Mouse (Mus musculus): Measurements from ENCODE around the gene Klk11.

The Klk11 gene

DNA sequence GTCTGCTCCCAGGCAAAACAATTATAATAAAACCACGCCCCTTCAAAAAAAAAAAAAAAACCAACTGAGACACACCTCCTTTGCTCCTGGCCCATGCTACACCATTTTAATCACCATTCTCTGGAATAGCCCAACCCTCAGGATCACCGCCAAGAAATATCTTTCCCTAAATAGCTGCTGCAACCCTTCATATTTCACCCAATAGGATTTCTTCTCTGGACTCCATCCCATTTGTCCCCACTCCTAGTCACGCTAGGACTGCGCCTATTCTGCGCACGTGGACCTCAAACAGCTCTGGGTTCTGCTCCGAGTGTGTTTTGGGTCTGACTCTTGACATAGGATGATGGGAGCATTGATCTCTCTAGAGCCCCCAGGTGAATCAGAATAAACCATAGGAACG lies 22.0 kb downstream of the Klk11 start:
- no peak for DNase-seq (ENCODE audit: low read depth, low spot score)

DNA sequence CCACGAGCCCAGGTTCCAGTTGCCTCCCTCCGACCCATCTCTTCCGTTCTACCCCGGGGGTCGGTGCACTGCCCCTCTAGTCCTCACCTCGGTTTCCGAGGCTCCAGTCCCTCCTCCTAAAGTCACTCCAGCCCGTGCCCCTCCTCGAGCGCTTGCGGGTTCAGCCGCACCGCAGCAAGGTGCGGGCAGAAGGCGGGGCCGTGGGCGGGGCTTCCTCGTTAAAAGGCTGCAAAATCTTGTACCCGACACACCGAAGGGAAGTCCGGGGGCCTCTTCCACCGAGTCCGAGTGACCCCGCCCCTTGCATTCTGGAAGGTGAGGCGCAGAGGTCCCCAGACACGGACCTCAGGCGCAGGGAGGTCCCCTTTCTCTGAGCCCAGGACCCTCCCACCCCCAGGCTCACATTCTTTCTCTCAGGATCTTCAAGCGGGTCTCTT lies 22.9 kb downstream of the Klk11 start, which contains the start of gene Klk8:
Gene Klk8 (plus strand): TSS at position 245 of the 437 bp plus-strand sequence.
- DNase-seq (ENCODE audit: low read depth, low spot score) = peak; percentile 36

- DNase-seq (ENCODE audit: low read depth, low spot score) = peak; percentile 12
These were observed 23.5 kb downstream of the Klk11 start for GRCm38 (mm10) chr7:43797844-43798462.

DNA sequence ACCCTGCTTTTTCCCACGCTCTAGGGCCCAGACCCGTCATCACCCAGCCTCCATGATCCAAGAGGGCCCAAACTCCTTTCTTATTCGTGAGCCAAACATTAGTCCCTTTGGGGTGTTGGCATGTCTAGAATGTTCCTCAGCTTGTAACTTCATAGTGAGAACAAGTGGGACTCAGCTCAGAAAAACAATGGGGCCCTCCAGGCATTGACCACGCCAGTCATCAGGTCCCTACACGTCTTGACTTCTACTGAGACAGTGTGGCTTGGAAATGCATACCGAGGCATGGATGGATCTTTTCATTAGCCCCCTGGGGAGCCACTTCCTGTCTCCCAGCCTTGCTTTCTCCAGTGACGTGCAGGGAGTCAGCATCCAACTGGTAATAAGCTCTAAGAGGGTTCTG lies 25.5 kb downstream of the Klk11 start:
- no peak for DNase-seq (ENCODE audit: low read depth, low spot score)

- DNase-seq (ENCODE audit: low read depth, low spot score) = no peak
These were observed 36.6 kb downstream of the Klk11 start, which contains the start of gene Klk7 for GRCm38 (mm10) chr7:43810994-43811393. Gene Klk7 (plus strand): TSS chr7:43811294.

DNA sequence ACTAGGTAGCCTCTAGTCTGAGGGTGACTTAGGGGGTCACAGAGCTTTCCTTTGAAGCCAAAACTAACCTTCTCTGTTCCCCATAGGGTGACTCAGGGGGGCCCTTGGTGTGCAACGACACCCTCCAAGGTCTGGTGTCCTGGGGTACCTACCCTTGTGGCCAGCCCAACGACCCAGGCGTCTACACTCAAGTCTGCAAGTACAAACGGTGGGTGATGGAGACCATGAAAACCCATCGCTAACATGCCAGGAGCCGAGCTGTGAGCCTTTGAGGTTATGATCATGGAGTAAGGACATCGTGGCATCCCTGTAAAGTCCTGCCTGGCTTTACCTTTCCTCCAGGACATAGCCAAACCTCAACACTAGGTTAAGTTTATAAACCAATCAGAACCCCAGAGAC lies 40.8 kb downstream of the Klk11 start:
- DNase-seq (ENCODE audit: low read depth, low spot score) = no peak

DNA sequence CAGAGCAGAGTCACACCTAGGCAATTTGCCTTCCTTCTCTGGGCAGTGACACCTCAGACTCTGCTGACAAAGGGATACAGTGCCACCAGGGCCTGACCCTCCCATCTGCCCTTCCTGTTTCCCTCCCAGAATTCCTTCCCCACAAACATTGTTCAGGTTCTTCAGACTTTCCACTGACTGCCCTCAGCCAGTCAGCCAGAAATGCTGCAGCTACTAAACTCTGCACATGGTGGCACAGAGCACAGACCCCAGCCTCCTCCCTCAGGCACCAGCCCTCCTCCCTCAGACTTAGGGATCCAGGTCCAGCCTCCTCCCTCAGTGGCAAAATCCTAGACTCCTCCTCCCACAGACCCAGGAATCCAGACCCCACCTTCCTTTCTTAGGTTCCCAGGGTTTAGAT lies 42.3 kb downstream of the Klk11 start:
- no peak for DNase-seq (ENCODE audit: low read depth, low spot score)

DNA sequence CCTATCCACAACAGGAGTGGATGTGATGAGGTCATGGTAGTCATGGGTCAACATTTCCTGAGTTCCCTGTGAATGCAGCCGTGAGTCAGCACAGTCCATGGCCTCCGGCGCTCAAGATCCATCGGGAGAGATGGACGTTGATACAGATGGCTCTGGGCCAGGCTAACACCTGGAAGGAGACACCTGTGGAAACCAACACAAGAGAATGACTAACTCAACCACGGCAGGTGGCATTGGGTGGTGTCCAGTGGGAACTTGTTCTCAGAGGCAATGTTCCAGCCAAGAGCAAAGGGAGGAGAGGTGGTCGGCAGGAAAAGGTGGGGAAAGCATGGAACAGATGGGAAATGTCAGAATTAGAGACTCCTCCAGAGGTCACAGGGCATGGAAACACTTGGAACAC lies 47.2 kb downstream of the Klk11 start:
- no peak for DNase-seq (ENCODE audit: low read depth, low spot score)

GRCm38 (mm10) chr7:43824199-43824598 lies 49.8 kb downstream of the Klk11 start, which contains the start of gene Klk6:
Gene Klk6 (plus strand): TSS chr7:43824499.
- no peak for DNase-seq (ENCODE audit: low read depth, low spot score)

DNA sequence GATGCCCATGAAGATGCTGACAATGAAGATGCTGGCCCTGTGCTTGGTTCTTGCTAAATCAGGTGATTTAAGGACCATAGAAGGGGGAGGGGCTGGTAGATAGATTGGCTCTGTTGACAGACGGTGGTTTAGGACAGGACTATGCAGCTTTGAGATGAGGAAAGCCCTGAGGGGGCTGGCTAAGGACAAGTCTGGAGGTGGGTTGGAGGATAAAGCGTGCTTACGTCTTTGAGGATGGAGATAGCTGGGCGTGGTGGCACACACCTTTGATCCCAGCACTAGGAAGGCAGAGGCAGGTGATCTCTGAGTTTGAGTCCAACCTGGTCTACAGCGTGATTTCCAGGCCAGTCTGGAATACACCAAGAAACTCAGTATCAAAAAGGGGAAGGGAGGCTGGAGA lies 51.7 kb downstream of the Klk11 start:
- no peak for DNase-seq (ENCODE audit: low read depth, low spot score)

DNA sequence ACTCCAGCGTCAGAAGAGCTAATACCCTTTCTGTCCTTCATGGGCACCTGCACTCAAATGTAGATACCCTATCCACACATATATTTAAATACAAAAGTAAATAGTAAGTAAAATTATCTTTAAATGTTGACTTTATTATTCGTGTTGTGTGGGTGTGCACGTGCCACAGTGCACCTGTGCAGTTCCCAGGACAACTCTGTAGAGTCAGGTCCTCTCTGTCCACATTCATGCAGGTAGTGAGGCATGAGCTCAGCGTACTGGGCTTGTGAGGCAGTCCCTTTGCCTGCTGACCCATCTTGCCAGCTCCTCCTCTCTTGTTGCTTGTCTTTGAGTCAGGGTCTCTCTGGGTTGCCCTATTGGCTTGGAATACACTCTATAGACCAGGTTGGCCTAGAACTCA lies 53.3 kb downstream of the Klk11 start:
- no peak for DNase-seq (ENCODE audit: low read depth, low spot score)

Data from mesoderm, embryonic 11.5 days (tissue).